Mouse (Mus musculus) liver, embryonic 14.5 days (tissue): Measurements from ENCODE around the gene Mid1. TPM values are rescaled to one million over a fixed set of nuclear protein-coding genes. Genes with fewer than 3 reads are reported as not detected.
"Not testable (repeated sequence)": the region's sequence is repeated elsewhere in the genome, so short reads cannot be mapped to it uniquely, and the experiment has no call there.

Experiments used
- ATAC-seq: fragments of 200-750 bp; cut with Nextera tagmentation; 2 replicates; pipeline ENCODE4 v1.8.0; 2017; ENCODE audit warnings: moderate number of reproducible peaks, mild to moderate bottlenecking, moderate library complexity; ENCODE audit not compliant: insufficient read depth
- DNase-seq, 3 experiments: peaks; one replicate each; pipeline ENCODE4 v3.0.0-alpha.2; 2012 to 2013; ENCODE audit warnings: low read depth in 3 of 3, low spot score in 3 of 3
- H3K27ac ChIP-seq: fragments of 300-500 bp; sonication (generic); 2 replicates; pipeline ENCODE4 v1.5.1; 2014; ENCODE audit warnings: moderate library complexity, mild to moderate bottlenecking, control low read depth, inconsistent platforms
- H3K27me3 ChIP-seq: fragments of 300-500 bp; sonication (generic); 2 replicates; pipeline ENCODE4 v1.6.1; 2014; ENCODE audit warnings: mild to moderate bottlenecking, low read length, moderate library complexity; ENCODE audit not compliant: control insufficient read depth, insufficient read depth
- H3K36me3 ChIP-seq: fragments of 300-500 bp; sonication (generic); replicated peaks from 2 replicates; pipeline ENCODE4 v1.6.1; 2014; ENCODE audit warnings: low read depth; ENCODE audit not compliant: control insufficient read depth, insufficient read depth
- H3K4me1 ChIP-seq, 2 experiments: fragments of 200-500 bp in 1 of 2; fragments of 300-500 bp in 1 of 2; sonication (generic) in 1 of 2; replicated peaks; 2 replicates each; pipeline ENCODE4 v1.6.1; 2012 to 2014; ENCODE audit warnings: antibody characterized with exemption in 1 of 2, inconsistent platforms in 1 of 2, low read length in 1 of 2; ENCODE audit not compliant: control insufficient read depth in 2 of 2, insufficient read depth in 2 of 2
- H3K4me2 ChIP-seq: fragments of 300-500 bp; sonication (generic); 2 replicates; pipeline ENCODE4 v1.6.1; 2014; ENCODE audit warnings: low read depth, mild to moderate bottlenecking, control low read depth, moderate library complexity
- H3K4me3 ChIP-seq, 2 experiments: fragments of 200-500 bp in 1 of 2; fragments of 300-500 bp in 1 of 2; sonication (generic) in 1 of 2; 2 replicates each; pipeline ENCODE4 v1.5.1; 2012 to 2014; ENCODE audit warnings: low read depth in 2 of 2, low read length in 2 of 2, mild to moderate bottlenecking in 2 of 2, control low read depth in 1 of 2, inconsistent platforms in 1 of 2, moderate library complexity in 1 of 2; ENCODE audit not compliant: insufficient read depth in 1 of 2
- H3K9ac ChIP-seq: fragments of 300-500 bp; sonication (generic); replicated peaks from 2 replicates; pipeline ENCODE4 v1.6.1; 2014; ENCODE audit warnings: mild to moderate bottlenecking, control low read depth, moderate library complexity
- H3K9me3 ChIP-seq: fragments of 300-500 bp; sonication (generic); 2 replicates; pipeline ENCODE4 v1.6.1; 2016; ENCODE audit warnings: low read length, mixed read lengths; ENCODE audit not compliant: control insufficient read depth
- WGBS: fragments of 180-500 bp; shearing (Covaris S2); extraction: QIAGEN DNeasy Blood & Tissue Kit; methylation state at CpG from one replicate; pipeline ENCODE4 v1.1.7; 2014; ENCODE audit not compliant: insufficient replicate concordance; 5-methylcytosine and 5-hydroxymethylcytosine counted together
- polyA plus RNA-seq, 2 experiments: library from polyadenylated mRNA; depleted of rRNA in 1 of 2; stranded (reverse) in 1 of 2; unstranded in 1 of 2; fragments of >200 nt; fragmentation: Nextera tagmentation in 1 of 2; extraction: Ambion mirVana in 1 of 2; gene quantifications; 2 replicates each; pipeline versions ENCODE4 v1.2.1 to v1.2.3; 2012 to 2014

The Mid1 gene
- polyA plus RNA-seq, 2 experiments, result 1.1 to 1.2 TPM

GRCm38 (mm10) chrX:169997854-169998456 is 313.0 kb downstream of the Mid1 start:
- DNase-seq (peak in 2 of 3 experiments; percentile 84 to 99), ATAC-seq (peak; percentile 91)
- Histone ChIP-seq H3K4me3 (peak overlapping the region; percentile 52), H3K9ac (peak overlapping the region; percentile 1; the same call in 1 of the 2 replicates), H3K9me3 (peaks cover 10% of the 10 kb centered on the region), H3K4me2 (peak overlapping the region; percentile 74)
- not testable (repeated sequence) for H3K27me3 ChIP-seq, H3K27ac ChIP-seq, H3K36me3 ChIP-seq, H3K4me1 ChIP-seq
- WGBS, result 11% methylated on average over 35 of the region's 37 CpGs

DNA sequence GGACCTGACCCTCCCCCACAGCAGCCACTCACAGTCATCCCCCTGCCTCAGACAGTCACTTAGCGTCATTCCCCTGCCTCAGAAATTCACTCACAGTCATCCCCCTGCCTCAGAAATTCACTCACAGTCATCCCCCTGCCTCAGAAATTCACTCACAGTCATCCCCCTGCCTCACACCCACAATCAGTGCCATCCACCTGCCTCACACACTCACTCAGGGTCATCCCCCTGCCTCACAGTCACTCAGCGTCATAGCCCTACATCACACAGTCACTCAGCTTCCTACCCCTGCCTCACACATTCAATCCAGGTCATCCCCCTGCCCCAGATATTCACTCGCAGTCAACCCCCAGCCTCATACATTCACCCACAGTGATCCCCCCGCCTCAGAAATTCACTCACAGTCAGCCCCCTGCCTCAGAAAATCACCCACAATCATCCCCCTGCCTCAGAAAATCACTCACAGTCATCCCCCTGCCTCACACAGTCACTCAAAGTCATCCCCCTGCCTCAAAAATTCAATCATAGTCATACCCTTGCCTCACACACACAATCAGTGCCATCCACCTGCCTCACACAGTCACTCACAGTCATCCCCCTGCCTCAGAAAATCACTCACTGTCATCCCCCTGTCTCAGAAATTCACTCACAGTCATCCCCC is 313.7 kb downstream of the Mid1 start:
- ATAC-seq, H3K9ac ChIP-seq, H3K4me3 ChIP-seq, H3K36me3 ChIP-seq, H3K4me1 ChIP-seq, H3K27ac ChIP-seq, DNase-seq, H3K27me3 ChIP-seq, H3K9me3 ChIP-seq: not testable (repeated sequence)
- 48% methylated on average over 4 of the region's 4 CpGs for WGBS
- H3K4me2 ChIP-seq, result peak overlapping the region; percentile 74

- 43% methylated on average over 9 of the region's 11 CpGs for WGBS
- H3K9me3 ChIP-seq, H3K9ac ChIP-seq, H3K27me3 ChIP-seq, H3K36me3 ChIP-seq, H3K4me3 ChIP-seq, H3K4me1 ChIP-seq, DNase-seq, H3K4me2 ChIP-seq, ATAC-seq, H3K27ac ChIP-seq: not testable (repeated sequence)
Measured at GRCm38 (mm10) chrX:169999226-169999883, 314.4 kb downstream of the Mid1 start.

- not testable (repeated sequence) for H3K4me1 ChIP-seq, H3K4me3 ChIP-seq, H3K9ac ChIP-seq, H3K4me2 ChIP-seq, H3K9me3 ChIP-seq, DNase-seq, H3K36me3 ChIP-seq, H3K27ac ChIP-seq, ATAC-seq, H3K27me3 ChIP-seq
- WGBS, result 57% methylated on average over 3 of the region's 3 CpGs
Measured at GRCm38 (mm10) chrX:169999912-170000641, 315.1 kb downstream of the Mid1 start.

- H3K9me3 ChIP-seq, H3K4me3 ChIP-seq, H3K27me3 ChIP-seq, ATAC-seq, H3K9ac ChIP-seq, H3K27ac ChIP-seq, H3K4me2 ChIP-seq, H3K4me1 ChIP-seq, H3K36me3 ChIP-seq, DNase-seq: not testable (repeated sequence)
- WGBS, result 39% methylated on average over 6 of the region's 6 CpGs
Measured at GRCm38 (mm10) chrX:170000642-170001387, 315.8 kb downstream of the Mid1 start.

- not testable (repeated sequence) for H3K4me3 ChIP-seq, H3K27ac ChIP-seq, H3K36me3 ChIP-seq, H3K4me1 ChIP-seq, ATAC-seq, H3K4me2 ChIP-seq, H3K9me3 ChIP-seq, H3K9ac ChIP-seq, H3K27me3 ChIP-seq, DNase-seq
- WGBS, result 60% methylated on average over 6 of the region's 12 CpGs
Measured at GRCm38 (mm10) chrX:170001388-170001695, 316.3 kb downstream of the Mid1 start.

GRCm38 (mm10) chrX:170002510-170003197 is 317.7 kb downstream of the Mid1 start:
- ATAC-seq, H3K4me1 ChIP-seq, H3K4me2 ChIP-seq, H3K27me3 ChIP-seq, H3K9me3 ChIP-seq, H3K27ac ChIP-seq, H3K36me3 ChIP-seq, H3K4me3 ChIP-seq, DNase-seq, H3K9ac ChIP-seq: not testable (repeated sequence)
- 29% methylated on average over 4 of the region's 18 CpGs for whole genome bisulfite sequencing
